Mouse (Mus musculus): ENCODE results near the gene Bcas3. TPM values are rescaled to one million over a fixed set of nuclear protein-coding genes. Genes with fewer than 3 reads are reported as not detected.
A peak's percentile ranks its signal among the peaks of the same experiment; 100 is the strongest.

Bcas3 gene
- polyA plus RNA-seq, 1 experiment from 2014 or later = 26.0 TPM

GRCm38 (mm10) chr11:85828691-85829519, 475.9 kb downstream of the Bcas3 start:
- Histone ChIP-seq H3K9me3 (ENCODE audit: low read length) (no peaks in the 10 kb centered on the region), H3K4me3 (ENCODE audit: low read depth, low read length) (peak overlapping the region; percentile 29; the same call in 1 of the 2 replicates), H3K36me3 (ENCODE audit: insufficient read depth, low read length) (no peaks in the 10 kb centered on the region), H3K27ac (ENCODE audit: low read length) (peak overlapping the region; percentile 97), H3K4me1 (ENCODE audit: insufficient read depth, low read depth, low read length) (peaks cover 15% of the 10 kb centered on the region), H3K27me3 (replicated peaks; ENCODE audit: insufficient read depth, low read length) (peaks cover 6% of the 10 kb centered on the region; the same call in 1 of the 2 replicates), H3K4me2 (replicated peaks; ENCODE audit: low read depth, low read length) (peak overlapping the region; percentile 80), H3K9ac (replicated peaks; ENCODE audit: low read depth) (peak overlapping the region; percentile 55; the same call in 1 of the 2 replicates)
- WGBS = 26% methylated on average over 38 of the region's 38 CpGs
- no peak for DNase-seq (ENCODE audit: low spot score)
- ATAC-seq = no peak
- TF ChIP-seq EP300 (IDR thresholded peaks at IDR 0.05) (no peak), CTCF (IDR thresholded peaks at IDR 0.05) (no peak)

GRCm38 (mm10) chr11:85829520-85830440, 476.8 kb downstream of the Bcas3 start:
- 2% methylated on average over 51 of the region's 61 CpGs for WGBS
- peak; percentile 67 for DNase-seq (ENCODE audit: low spot score)

GRCm38 (mm10) chr11:85830901-85831341, 478.0 kb downstream of the Bcas3 start:
- H3K4me1 ChIP-seq (ENCODE audit: insufficient read depth, low read depth, low read length) = peaks cover 15% of the 10 kb centered on the region
- peak overlapping the region; percentile 80 for H3K4me2 ChIP-seq (replicated peaks; ENCODE audit: low read depth, low read length)
- 6% methylated on average over 17 of the region's 17 CpGs for WGBS
- H3K4me3 ChIP-seq (ENCODE audit: low read depth, low read length) = peak overlapping the region; percentile 29
- H3K9ac ChIP-seq (replicated peaks; ENCODE audit: low read depth) = peak overlapping the region; percentile 55; the same call in 1 of the 2 replicates
- no peak for ATAC-seq
- no peaks in the 10 kb centered on the region for H3K9me3 ChIP-seq (ENCODE audit: low read length)
- H3K27ac ChIP-seq (ENCODE audit: low read length) = peak overlapping the region; percentile 97
- 0 out of 2 replicates have a peak, but pooled peaks cover 5% of the 10 kb centered on the region for H3K36me3 ChIP-seq (ENCODE audit: insufficient read depth, low read length)
- peak; percentile 67 for TF ChIP-seq CTCF (IDR thresholded peaks at IDR 0.05)
- TF ChIP-seq EP300 (IDR thresholded peaks at IDR 0.05) = no peak
- H3K27me3 ChIP-seq (replicated peaks; ENCODE audit: insufficient read depth, low read length) = peaks cover 18% of the 10 kb centered on the region; the same call in 1 of the 2 replicates
- DNase-seq (ENCODE audit: low spot score) = peak; percentile 79

More at GRCm38 (mm10) chr11:85829520-85830440, 476.8 kb downstream of the Bcas3 start:
- H3K27me3 ChIP-seq (replicated peaks; ENCODE audit: insufficient read depth, low read length) = peaks cover 8% of the 10 kb centered on the region; the same call in 1 of the 2 replicates
- H3K36me3 ChIP-seq (ENCODE audit: insufficient read depth, low read length) = 0 out of 2 replicates have a peak, but pooled peaks cover under 1% of the 10 kb centered on the region
- peaks cover 15% of the 10 kb centered on the region for H3K4me1 ChIP-seq (ENCODE audit: insufficient read depth, low read depth, low read length)
- no peaks in the 10 kb centered on the region for H3K9me3 ChIP-seq (ENCODE audit: low read length)
- TF ChIP-seq CTCF (IDR thresholded peaks at IDR 0.05) = 0 out of 2 replicates have a peak, but pooled peaks have one; percentile 19
- no peak for TF ChIP-seq EP300 (IDR thresholded peaks at IDR 0.05)
- H3K27ac ChIP-seq (ENCODE audit: low read length) = peak overlapping the region; percentile 97
- H3K4me3 ChIP-seq (ENCODE audit: low read depth, low read length) = peak overlapping the region; percentile 29
- peak overlapping the region; percentile 55 for H3K9ac ChIP-seq (replicated peaks; ENCODE audit: low read depth)
- peak overlapping the region; percentile 80 for H3K4me2 ChIP-seq (replicated peaks; ENCODE audit: low read depth, low read length)
- ATAC-seq = no peak

- Histone ChIP-seq H3K27ac (ENCODE audit: low read length) (peak overlapping the region; percentile 97), H3K9me3 (ENCODE audit: low read length) (no peaks in the 10 kb centered on the region), H3K4me2 (replicated peaks; ENCODE audit: low read depth, low read length) (peak overlapping the region; percentile 80), H3K4me1 (ENCODE audit: insufficient read depth, low read depth, low read length) (peaks cover 12% of the 10 kb centered on the region), H3K4me3 (ENCODE audit: low read depth, low read length) (peak overlapping the region; percentile 63), H3K9ac (replicated peaks; ENCODE audit: low read depth) (peak overlapping the region; percentile 60), H3K27me3 (replicated peaks; ENCODE audit: insufficient read depth, low read length) (peaks cover 24% of the 10 kb centered on the region), H3K36me3 (ENCODE audit: insufficient read depth, low read length) (peaks cover 11% of the 10 kb centered on the region; the same call in 1 of the 2 replicates)
- under 1% methylated on average over 32 of the region's 33 CpGs for WGBS
- TF ChIP-seq CTCF (IDR thresholded peaks at IDR 0.05) = no peak
- no peak for TF ChIP-seq EP300 (IDR thresholded peaks at IDR 0.05)
- no peak for ATAC-seq
- peak; percentile 71 for DNase-seq (ENCODE audit: low spot score)
Observed at GRCm38 (mm10) chr11:85831656-85832230, 478.8 kb downstream of the Bcas3 start.

- DNase-seq (ENCODE audit: low spot score) = peak; percentile 96
- Histone ChIP-seq H3K27me3 (replicated peaks; ENCODE audit: insufficient read depth, low read length) (peaks cover 29% of the 10 kb centered on the region), H3K9ac (replicated peaks; ENCODE audit: low read depth) (peak within 1 kb of the TSS; percentile 84), H3K4me2 (replicated peaks; ENCODE audit: low read depth, low read length) (peak within 1 kb of the TSS; percentile 80), H3K27ac (ENCODE audit: low read length) (peak within 1 kb of the TSS; percentile 97), H3K4me3 (ENCODE audit: low read depth, low read length) (peak within 1 kb of the TSS; percentile 63), H3K4me1 (ENCODE audit: insufficient read depth, low read depth, low read length) (peaks cover 12% of the 10 kb centered on the region), H3K9me3 (ENCODE audit: low read length) (no peaks in the 10 kb centered on the region), H3K36me3 (ENCODE audit: insufficient read depth, low read length) (peaks cover 17% of the 10 kb centered on the region; the same call in 1 of the 2 replicates)
- 2% methylated on average over 24 of the region's 52 CpGs for WGBS
- TF ChIP-seq CTCF (IDR thresholded peaks at IDR 0.05) = peak; percentile 47
- no peak for TF ChIP-seq EP300 (IDR thresholded peaks at IDR 0.05)
- peak; percentile 85 for ATAC-seq
Observed at GRCm38 (mm10) chr11:85832231-85832924, 479.4 kb downstream of the Bcas3 start, which contains the start of gene Tbx2. TSS of gene Tbx2 (plus strand) at chr11:85832551.
